Mouse (Mus musculus): ENCODE results near the gene Gga2.

Gga2 gene

DNA sequence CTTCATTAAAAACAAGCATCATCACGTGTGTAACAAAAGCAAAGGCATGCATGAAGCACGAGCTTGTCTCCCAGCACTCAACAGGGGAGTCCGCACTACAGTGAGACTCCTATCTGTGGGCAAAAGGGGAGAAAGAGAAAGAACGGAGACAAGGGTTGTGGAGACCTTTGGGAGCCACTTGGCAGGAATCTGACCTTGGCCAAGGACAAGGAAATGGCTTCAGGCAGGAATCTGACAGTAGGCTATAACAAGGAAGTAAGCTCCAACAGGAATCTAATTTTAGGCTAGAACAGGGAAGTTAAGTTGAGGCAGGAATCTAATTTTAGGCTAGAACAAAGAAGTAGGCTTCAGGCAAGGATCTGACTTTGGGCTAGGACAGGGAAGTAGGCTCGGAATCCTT lies 25.1 kb downstream of the Gga2 start:
- no peak for DNase-seq

- DNase-seq = peak; percentile 96 to 98
These were observed 39.6 kb downstream of the Gga2 start, which contains the start of gene Cog7 for GRCm38 (mm10) chr7:121981307-121981871. Cog7 (minus strand) TSS chr7:121981711.

DNA sequence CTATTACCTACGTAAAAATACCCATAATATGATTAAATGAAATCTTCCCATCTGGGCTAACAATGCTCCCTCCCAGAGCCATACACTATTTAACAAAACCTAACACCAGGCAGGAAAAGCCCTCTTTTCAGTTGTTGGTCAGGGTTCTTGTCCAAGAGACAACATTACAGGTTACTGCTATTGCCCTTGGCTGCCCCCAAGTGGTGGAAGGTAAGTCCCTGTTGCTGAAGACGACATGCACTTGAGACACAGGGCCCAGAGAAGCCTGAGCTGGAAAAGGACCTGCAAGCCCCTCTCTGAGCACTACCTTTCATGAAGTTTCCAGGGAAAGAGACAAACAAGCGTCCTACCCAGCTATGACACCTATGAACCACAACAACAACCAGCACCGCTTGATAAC lies 46.0 kb downstream of the Gga2 start:
- peak; percentile 79 to 88 for DNase-seq

GRCm38 (mm10) chr7:121971698-121972097 lies 49.3 kb downstream of the Gga2 start:
- DNase-seq = no peak

DNA sequence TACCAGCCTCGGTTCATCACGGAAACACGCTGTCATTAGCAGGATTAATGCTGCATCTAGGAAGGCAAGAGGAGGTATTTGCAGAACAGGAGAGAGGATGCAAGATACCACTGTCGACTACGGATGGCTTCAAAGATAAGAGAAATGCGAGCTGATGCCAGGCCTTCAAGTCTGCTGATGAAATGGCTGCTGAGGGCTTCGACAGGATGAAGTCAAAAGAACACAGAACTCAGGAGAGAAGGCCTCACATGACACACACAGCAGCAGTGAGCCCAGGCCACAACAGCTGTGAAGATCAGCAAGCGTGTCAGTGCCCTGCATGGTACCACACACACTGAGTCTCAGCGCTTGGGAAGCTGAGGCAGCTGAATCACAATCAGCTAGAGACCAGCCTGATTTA lies 50.8 kb downstream of the Gga2 start:
- DNase-seq = no peak

GRCm38 (mm10) chr7:121968816-121969215 lies 52.2 kb downstream of the Gga2 start:
- no peak for DNase-seq

DNA sequence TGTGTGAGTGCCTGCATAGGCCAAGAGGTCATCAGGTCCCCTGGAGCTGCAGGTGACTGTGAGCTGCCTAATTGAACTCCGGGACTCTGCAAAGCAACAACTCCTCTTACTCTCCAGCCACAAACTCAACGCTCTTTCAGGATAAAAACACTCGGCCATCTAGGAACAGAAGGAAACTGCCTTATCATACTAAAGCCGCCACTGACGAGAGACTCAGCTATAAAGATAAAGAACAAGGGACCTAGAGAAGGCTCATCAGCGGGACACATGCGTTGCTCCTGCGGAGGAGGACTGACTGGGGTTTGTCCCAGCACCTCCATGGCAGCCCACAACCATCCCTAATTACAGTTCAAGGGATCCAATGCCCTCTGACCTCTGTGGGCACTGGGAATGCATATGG lies 52.8 kb downstream of the Gga2 start:
- DNase-seq = no peak

DNA sequence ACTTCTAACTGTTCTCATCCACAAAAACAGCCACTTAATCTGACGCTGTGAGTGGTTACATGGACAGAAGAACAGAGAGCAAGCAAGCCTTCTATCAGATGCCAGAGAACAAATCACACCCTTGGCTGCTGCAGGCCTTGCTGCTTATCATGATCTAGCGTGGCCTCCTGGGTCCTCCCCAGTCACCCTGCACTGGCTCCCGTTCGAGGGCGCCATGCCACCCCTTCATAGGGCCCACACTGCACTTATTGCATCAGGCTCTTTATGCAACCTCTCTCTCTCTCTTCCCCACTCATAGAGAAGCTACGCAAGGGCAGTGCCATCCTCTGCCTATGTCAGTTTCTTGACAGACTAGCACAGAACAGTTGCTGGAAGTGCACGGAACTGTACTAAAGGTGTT lies 54.9 kb downstream of the Gga2 start:
- DNase-seq = no peak

- peak; percentile 80 to 85 for DNase-seq
These were observed 57.1 kb downstream of the Gga2 start for GRCm38 (mm10) chr7:121963883-121964398.

- no peak for DNase-seq
These were observed 58.5 kb downstream of the Gga2 start for GRCm38 (mm10) chr7:121962571-121962959.

DNA sequence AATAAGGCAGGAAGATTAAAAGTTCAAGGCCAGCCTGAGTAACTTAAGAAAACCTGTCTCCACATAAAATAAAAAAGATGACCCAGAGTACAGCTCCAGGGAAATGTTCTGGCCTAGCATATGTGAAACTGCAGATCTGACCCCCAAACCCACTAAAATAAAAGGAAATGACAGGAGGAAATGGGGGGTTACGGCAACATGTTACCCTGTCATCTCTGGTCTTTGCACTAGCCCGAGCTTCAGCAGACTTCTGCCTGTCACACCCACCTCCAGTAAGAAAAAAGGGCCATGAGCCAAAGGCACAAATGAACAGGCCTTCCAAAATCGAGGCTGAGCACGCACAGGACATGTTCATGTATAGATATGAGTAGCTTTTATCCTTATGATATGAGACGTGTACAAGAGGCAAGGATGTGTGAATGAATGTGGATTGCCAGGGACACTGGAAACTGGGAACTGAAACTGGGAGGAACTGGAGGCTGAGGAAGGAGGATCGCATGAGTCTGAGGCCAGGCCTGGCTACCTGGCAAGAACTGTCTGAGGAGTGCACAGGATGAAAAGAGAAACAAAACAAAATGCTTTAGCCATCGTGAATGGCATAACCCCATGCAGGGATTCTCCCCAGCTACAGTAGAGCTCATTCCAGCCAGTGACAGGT lies 59.0 kb downstream of the Gga2 start:
- DNase-seq = no peak

- no peak for DNase-seq
These were observed 65.2 kb downstream of the Gga2 start for GRCm38 (mm10) chr7:121955802-121956201.

- no peak for DNase-seq
These were observed 65.9 kb downstream of the Gga2 start for GRCm38 (mm10) chr7:121954891-121955669.

DNA sequence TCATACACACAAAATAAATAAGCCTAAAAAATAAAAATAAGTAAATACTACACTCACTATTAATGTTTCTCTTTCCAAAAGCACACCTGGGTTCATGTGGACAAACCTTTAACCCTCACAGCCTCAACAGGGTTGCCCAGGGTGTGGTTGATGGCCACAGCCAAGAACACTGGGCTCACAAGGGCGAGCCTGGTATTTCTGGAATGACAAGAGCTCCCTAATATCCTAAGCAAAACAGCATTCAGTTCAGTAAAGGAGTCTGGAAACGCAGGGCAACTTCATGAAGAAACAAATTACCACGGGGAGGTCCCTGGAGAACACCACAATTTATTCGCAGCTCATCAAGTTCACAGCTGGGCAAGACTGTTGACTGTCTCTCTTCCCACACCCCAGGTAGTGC lies 73.5 kb downstream of the Gga2 start:
- DNase-seq = no peak

GRCm38 (mm10) chr7:121946196-121946595 lies 74.8 kb downstream of the Gga2 start:
- DNase-seq = peak; percentile 58 to 62

DNA sequence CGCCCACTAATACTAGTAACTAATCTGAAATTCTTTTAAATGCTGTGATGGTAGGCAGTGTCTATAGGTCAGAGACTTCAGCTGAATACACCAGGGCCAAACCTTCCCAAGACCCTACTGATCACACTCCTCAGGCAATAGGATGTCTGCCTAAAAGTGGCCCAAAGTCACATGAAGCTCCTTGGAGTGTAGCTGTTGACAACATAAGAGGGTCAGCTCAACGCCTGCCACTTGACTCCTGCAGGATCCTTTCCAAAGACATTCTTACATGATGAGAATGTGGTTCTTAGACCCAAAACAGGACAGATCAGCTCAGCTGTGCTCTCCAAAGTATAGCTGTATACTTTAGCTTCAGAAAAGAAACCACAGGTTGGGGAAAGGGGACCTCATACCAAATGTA lies 78.7 kb downstream of the Gga2 start:
- no peak for DNase-seq

DNA sequence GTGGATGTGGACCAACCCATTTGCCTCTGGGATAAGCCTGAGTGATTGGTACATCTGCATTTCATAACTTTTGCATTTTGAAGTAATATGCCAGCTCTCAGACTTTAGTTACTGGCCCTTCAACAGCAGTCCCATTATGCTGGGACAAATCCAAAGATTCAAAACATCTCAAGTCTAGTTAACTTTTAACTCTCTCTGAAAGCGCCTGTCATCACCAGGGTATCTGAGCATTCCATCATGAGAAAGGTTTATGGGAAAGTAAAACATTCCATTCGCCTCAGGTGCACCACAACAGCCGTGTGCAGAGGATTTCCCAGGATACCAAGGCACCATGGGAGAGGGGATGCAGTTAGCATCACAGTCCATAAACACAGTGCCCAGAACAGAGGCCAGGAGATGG lies 79.4 kb downstream of the Gga2 start:
- DNase-seq = no peak

DNA sequence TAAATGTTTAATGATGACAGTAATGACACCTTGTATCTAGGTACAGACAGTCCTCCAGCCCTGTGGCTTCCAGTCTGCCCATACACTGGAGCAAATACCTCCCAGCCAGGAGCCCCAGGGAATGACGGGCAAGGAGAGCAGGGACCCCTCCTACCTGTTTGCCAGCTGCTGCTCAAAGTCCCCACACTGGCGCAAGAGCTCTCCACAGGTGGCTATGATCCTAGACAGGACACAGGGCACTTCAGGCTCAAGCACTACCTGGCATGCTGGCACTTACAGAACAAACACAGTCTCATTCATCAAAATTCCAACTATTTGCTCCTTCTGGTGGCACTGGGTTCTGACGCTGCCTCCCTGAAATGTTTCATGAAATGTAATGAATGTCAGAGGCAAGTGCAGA lies 80.0 kb downstream of the Gga2 start:
- DNase-seq = no peak

- peak; percentile 78 to 86 for DNase-seq
These were observed 81.3 kb downstream of the Gga2 start for GRCm38 (mm10) chr7:121939729-121940128.

DNA sequence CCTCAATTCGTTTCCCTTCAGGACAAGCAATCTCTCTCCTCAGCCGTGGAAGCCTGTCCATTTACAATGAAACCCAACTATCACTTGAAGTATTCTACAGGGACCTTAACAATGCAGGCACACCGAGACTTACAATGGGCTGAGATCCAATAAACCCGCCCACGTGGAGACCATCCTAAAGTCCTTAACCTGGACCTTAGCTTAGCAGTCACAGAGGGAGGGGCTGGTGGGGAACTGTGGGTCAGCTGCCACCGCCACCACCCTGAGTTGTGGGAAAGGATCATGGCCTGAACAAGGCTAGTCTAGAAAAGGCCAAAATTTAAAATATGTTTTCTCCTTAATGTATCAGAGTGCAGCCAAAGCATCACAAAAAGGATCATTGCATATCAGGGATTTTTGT lies 81.8 kb downstream of the Gga2 start:
- DNase-seq = peak in 1 of 2 experiments; percentile 33

DNA sequence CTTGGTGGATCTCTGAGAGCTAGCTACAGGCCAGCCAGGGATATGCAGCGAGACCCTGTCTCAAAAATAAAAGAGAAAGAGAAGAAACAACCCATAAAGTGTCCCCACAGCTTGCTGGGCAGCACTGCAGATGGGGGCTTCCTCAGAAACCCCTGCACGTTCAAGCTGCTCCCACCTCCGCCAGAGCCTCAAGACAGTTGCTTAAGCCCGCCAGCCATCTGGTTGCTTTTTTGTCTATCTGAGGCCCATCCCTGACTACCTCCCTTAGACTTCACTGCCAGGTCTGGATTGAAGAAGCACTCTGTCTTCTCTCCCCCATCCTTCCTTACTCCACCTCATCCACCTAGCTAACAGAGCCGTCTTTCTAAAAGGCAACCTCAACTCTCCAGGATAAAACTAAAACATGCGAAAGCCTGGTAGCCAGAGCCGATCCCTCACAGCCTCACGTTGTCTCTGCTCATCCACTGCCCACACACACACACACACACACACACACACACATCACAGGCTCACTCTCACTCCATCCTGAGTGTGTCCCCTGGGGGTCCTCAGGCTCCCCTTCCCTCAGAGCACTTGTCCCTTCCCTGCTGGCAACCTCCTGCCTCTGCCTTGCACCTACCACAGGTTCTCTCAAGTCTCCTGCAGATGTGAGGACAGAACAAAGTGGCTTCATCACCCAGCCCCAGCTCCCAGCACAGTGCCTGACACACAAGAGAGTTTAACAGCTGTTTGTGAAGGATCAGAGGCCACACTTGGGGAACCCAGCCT lies 82.7 kb downstream of the Gga2 start:
- DNase-seq = peak in 1 of 2 experiments; percentile 40

DNA sequence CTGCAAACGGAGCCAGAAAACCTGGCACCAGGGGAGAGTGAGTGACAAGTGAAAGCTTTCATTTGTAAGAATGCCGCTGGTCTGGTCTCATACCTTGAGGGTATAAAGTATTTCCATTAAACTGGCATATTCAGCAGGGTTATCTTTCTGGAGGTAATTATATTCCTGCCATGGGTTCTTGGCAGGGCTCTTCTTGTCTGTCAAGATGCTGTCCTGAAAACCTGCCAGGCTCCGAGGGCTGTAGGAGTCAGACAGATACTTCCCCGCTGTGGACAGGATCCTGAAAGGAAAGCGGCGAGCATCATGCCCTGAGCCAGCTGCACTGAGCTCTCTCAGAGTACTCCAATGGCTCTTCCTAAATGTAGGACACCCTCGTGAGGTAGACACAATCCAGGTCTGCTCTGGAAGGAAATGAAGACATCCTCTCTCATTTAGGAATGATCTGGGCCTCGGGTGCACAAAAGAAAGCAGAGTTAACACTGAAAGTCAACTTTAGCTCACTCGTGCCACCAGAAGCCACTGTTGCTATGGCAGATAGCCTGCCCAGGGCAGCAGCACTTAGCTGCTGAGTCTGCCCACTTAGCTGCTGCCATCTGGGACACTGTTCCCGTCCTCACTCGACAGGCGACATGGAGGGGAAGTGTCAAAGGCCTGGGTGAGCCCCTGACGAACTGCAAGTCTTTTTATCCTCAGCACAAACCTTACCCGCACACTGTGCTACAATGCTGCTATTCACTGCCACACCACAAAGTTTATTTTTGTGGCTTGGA lies 84.0 kb downstream of the Gga2 start:
- DNase-seq = peak; percentile 92
